Mouse (Mus musculus) heart, postnatal 36 days (tissue): ENCODE results near the gene Mettl17. TPM values are rescaled to one million over a fixed set of nuclear protein-coding genes. Genes with fewer than 3 reads are reported as not detected.

ENCODE experiments used
- DNase-seq, 2 experiments: peaks; one replicate each; pipeline ENCODE4 v3.0.0; 2021 to 2022
- intact Hi-C: fragments of 180-260 bp; cut with DNase I; formaldehyde crosslinking; loops from one replicate; pipeline ENCODE4 v1.15.1; 2025
- total RNA-seq, 2 experiments: library from RNA; stranded (reverse); gene quantifications; 2 replicates each; pipeline ENCODE4 v1.2.3; 2021

Gene Mettl17
- total RNA-seq, 2 experiments from 2014 or later: 19.3 to 24.4 TPM

DNA sequence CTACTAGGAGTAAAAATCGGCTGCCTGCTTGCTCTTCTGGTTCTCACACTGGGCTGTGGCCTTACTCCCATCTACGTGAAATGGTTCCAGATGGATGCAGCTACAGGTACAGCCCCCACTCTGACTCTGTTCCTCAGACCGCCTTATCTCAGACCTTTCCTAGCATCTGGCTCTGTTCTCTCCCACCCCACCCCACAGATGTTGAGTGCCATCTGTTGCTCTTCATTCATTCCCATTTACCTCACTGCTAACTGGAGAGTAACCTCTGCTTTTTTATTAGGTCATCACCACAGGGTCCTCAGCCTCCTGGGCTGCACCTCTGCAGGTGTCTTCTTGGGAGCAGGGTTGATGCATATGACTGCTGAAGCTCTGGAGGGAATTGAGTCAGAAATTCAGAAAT is 9.2 kb downstream of the Mettl17 start:
- no peak for DNase-seq

GRCm38 (mm10) chr14:51895071-51895470 is 10.4 kb downstream of the Mettl17 start:
- no peak for DNase-seq
- intact Hi-C loops: no loop called here

More for the DNA sequence above, 9.2 kb downstream of the Mettl17 start:
- intact Hi-C loops: no loop called here

- intact Hi-C loops: no loop called here
- DNase-seq: no peak
These were observed 11.4 kb downstream of the Mettl17 start for GRCm38 (mm10) chr14:51896019-51896418.

- no peak for DNase-seq
- intact Hi-C loops: no loop called here
These were observed 12.0 kb downstream of the Mettl17 start for GRCm38 (mm10) chr14:51896539-51897170.

DNA sequence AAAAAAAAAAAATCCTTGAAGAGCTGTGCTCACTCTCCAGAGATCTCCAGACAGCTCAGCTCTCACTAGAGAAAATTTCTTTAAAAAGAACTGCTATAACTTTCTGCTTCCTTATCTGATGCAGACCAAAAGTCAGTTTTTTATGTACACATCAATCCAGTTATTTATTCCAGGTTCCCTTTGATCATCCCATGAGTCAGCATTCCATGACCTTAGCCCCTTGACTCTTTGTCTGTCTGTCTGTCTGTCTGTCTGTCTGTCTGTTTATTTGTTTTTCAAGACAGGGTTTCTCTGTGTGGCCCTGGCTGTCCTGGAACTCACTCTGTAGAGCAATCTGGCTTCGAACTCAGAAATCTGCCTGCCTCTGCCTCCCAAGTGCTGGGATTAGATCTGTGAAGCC is 14.7 kb downstream of the Mettl17 start:
- DNase-seq: no peak
- intact Hi-C loops: no loop called here

GRCm38 (mm10) chr14:51902806-51903710 is 18.4 kb downstream of the Mettl17 start:
- intact Hi-C loops: loop anchor here (1.0 to 5.0 kb wide), 4 partner anchors 27 to 121 kb away; partner anchors contain the start of gene Arhgef40
- DNase-seq: peak; percentile 85 to 90

DNA sequence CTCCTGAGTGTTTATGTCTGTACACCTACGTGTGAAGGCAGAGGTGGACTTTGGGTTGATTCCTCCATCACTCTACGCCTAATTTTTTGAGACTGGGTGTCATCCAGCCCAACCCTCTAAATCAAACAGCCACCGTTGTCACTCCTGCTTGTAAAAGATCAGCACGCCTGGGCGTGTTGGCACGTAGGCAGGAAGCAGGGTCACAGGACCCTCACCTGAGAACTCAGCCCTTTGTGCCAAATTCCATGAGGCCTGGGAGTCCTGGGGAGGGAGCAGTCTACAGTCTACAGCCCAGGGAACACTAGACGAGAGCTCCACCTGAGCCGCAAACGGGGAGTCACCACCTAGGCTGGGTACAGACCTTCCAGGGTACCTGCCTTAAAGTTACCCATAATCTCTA is 19.1 kb downstream of the Mettl17 start:
- no peak for DNase-seq
- intact Hi-C loops: loop anchor here (1.0 to 5.0 kb wide), 3 partner anchors 27 to 105 kb away; partner anchors contain the start of gene Arhgef40

DNA sequence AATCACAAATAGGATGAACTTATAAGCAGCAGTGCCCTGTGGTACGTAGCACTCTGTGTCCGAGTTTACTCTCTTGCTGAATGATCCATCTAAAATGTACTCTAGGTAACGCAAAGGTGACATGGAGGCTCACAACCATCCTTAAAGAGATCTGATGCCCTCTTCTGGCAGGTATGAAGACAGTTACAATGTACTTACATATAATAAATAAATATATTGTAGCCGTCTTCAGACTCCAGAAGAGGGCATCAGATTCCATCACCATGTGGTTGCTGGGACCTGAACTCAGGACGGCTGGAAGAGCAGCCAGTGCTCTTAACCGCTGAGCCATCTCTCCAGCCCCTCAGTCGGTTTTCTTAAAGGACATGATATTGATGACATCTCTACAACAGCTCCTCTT is 20.1 kb downstream of the Mettl17 start:
- intact Hi-C loops: loop anchor here (5.0 kb wide), 2 partner anchors 78 to 198 kb away; partner anchors contain the start of genes Arhgef40 and Hnrnpc
- DNase-seq: no peak

GRCm38 (mm10) chr14:51906102-51906501 is 21.5 kb downstream of the Mettl17 start:
- DNase-seq: no peak
- intact Hi-C loops: loop anchor here (5.0 kb wide), 1 partner anchor 196 kb away; the partner anchor contains the start of gene Hnrnpc

DNA sequence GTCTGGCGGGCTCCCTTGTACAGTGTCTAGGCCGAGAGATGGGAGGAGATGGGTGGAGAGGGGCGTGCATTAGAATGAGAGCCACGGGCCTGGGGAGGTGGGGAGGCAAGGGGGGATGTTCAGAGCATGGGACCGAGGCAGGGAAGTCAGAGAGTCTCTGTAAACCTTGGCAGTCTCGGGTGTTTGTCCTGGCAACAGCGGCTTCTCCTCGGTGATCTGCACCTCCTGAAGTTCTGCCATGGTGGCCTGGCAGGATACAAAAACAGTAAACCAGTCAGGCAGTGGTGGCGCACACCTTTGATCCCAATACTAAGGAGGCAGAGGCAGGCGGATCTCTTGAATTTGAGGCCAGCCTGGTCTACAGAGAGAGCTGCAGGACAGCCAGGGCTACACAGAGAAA is 26.7 kb downstream of the Mettl17 start:
- DNase-seq: no peak
- intact Hi-C loops: no loop called here

GRCm38 (mm10) chr14:51912391-51913061 is 27.9 kb downstream of the Mettl17 start:
- DNase-seq: peak; percentile 35 to 60
- intact Hi-C loops: no loop called here

GRCm38 (mm10) chr14:51913062-51913959 is 28.7 kb downstream of the Mettl17 start:
- intact Hi-C loops: no loop called here

GRCm38 (mm10) chr14:51913960-51914762 is 29.5 kb downstream of the Mettl17 start, which contains the start of gene Ndrg2:
Ndrg2 (minus strand) TSS chr14:51914158.
- DNase-seq: peak; percentile 84 to 87
- intact Hi-C loops: no loop called here

More at GRCm38 (mm10) chr14:51913062-51913959, 28.7 kb downstream of the Mettl17 start:
- peak; percentile 82 to 88 for DNase-seq

DNA sequence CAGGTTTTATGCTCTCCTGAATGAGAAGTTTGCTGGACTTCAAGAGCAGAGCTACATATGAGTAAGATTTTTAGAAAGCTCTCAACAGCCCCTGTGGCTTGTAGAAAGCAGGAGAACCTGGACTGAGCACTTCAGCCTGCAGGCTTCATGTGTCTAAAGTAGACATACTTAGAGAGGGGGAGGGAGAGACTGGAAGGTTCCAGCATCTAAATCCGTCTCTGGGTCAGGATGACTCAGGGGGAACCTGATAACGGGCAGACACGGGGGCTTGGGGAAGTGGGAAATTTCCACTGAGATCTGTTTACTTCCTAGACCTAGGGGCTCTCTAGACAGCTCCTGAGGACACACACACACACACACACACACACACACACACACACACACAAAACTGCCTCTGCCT is 30.4 kb downstream of the Mettl17 start:
- peak; percentile 33 to 52 for DNase-seq

DNA sequence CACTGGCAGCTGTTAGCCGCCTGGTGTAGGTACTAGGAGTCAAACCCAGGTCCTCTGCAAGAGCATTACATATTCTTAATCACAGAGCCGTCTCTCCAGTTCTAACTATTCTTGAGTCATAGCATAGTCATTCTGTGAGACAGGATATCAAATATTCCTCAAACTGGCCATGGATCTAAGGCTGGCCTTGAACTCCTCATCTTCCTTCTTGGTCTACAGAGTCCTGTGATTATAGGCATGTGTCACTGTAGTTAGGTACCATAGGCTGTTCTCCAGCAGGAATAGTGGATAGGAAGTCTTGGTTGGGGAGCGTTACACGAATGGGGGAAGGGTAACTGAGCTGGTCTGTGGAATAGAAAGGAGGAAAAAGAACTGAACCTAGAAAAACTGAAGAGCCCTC is 31.9 kb downstream of the Mettl17 start:
- no peak for DNase-seq
- intact Hi-C loops: no loop called here

More for the DNA sequence above, 30.4 kb downstream of the Mettl17 start:
- intact Hi-C loops: no loop called here

GRCm38 (mm10) chr14:51918125-51918524 is 33.5 kb downstream of the Mettl17 start, which contains the start of gene Tppp2:
Tppp2 (plus strand) TSS chr14:51918425.
- intact Hi-C loops: no loop called here
- DNase-seq: no peak

- intact Hi-C loops: no loop called here
- DNase-seq: no peak
These were observed 34.3 kb downstream of the Mettl17 start for GRCm38 (mm10) chr14:51918966-51919365.

GRCm38 (mm10) chr14:51921759-51922570 is 37.3 kb downstream of the Mettl17 start:
- DNase-seq: peak; percentile 62 to 65
- intact Hi-C loops: no loop called here
